Mouse (Mus musculus): ENCODE measurements around the gene Palmd.
A peak's percentile ranks its signal among the peaks of the same experiment; 100 is the strongest.

Palmd gene

DNA sequence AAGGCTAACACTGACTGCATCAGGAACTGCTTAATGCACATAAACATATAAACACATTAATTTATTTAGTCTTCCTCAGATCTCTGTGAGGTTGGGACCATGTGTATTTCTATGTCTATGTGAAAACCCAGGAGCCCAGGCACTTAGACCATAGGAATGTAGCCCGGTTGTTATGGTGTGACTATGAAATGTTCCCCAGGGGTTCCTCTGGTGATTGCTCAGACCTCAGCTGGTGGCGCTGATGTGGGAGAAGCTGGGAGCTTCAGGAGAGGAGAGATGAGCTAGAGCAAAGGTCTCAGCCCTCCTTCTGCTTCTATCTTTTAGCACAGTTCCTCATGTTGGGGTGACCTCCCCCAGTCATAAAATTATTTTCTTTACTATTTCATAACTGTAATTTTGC, 8.4 kb downstream of the Palmd start:
- no peak for DNase-seq (ENCODE audit: low spot score)

DNA sequence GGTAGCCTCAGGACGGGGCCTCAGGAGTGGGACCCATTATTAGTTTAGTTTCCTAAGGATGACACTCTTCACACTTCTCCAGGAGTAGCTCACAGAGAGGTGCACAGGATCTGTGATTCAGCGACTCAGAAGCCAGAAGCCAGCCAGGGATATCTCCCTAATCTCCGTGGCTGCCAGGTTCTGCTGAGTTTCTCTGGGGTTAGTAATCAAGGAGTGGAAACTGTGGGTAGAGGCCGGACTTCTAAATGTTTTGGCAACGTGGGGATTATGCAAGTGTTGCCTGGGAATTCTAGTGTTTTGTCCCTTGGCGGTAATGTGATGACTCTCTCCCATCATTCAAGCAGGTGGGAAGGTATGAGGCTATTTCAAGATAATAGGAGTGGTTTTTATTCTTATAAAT, 13.7 kb downstream of the Palmd start:
- DNase-seq (ENCODE audit: low spot score): no peak

DNA sequence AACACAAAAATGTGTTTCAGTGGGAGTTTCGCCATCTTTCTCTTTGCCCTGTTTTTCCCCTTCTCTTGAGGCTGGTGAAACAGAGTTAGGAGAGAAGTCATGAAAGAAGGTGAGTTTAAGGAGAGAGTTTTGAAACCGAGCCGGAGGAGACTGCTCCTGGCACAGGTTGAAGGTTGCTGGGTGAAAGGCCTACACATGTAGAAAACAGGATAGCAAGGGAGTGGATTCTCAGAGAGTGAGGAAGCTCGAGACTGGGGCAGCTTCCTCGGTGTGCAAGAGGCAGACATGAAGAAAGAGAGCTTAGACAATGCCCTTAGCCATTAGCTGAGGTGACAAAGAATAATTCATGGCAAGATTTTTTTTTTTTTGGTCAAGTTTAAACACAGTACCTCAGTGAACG, 15.4 kb downstream of the Palmd start:
- no peak for DNase-seq (ENCODE audit: low spot score)

DNA sequence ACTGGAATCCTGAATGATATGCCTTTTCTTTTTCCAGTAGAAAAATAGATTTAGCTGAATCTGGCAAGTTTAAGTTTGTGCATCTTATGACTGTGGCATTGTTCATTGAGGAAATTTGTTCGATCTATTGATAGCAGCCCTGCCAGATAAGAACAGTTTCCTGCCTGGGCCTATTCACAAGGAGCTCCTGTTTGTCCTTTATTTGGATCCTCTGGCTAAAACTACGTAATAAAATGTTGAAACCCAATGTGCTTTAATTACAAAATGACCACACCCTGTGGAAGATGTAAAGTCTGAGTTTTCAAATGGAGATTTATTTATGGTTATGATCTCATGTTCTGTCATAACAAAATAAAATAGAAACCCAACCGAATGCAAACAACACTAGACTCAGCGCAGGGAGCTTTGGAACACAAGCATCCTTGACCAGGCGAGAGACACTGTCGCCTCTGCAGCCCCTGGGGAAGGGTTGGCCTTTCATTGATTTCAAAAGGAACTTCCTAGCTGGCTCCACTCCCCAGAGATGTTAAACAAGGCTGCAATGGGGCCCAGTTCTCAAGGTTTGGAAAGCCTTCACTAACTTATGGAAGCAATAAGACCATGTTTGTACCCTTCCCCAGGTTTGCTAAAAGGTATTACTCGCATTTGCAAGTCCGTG, 16.4 kb downstream of the Palmd start:
- no peak for DNase-seq (ENCODE audit: low spot score)

DNA sequence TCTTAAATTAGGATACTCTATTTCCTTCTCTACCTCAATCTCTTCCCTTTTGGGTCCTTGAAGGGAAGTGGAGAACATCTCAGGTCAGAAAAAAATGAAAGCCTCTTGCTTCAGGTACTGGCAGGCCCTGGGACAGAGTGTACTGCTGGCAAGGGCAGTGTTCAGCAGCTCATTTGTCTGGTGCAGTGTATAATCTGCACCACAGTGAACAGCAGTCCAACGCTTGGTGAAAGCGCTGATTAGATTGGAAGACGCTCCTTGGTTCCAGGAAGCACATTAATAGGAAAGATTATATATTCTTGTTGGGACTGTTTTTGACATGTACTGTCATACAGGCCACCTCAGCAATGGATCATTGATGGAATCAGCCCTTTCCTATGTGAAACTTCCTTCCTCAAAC, 17.3 kb downstream of the Palmd start:
- DNase-seq (ENCODE audit: low spot score): no peak

DNA sequence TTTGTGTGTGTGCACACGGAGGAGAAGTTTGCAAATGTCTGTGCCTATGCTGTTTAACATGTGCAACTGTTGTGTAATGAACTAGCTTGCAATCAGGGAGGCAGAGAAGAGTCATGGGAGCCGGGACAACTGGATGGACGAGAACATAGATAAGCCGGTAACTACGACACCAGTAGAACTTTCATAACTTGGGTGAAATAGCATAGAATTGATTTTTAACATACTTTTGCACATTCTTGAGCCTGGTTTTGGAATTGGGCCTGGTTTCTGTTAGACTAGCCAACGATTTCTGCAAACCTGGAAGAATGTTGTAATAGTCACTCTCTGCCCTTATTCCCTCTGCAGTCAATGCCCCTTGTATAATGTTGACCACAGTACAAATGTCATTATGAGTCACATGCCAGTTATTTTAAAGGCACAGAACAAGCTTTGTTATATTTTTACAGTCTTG, 18.1 kb downstream of the Palmd start:
- DNase-seq (ENCODE audit: low spot score): no peak

- no peak for DNase-seq (ENCODE audit: low spot score)
These were observed 22.3 kb downstream of the Palmd start for GRCm38 (mm10) chr3:116946476-116946875.

GRCm38 (mm10) chr3:116943422-116943821, 25.4 kb downstream of the Palmd start:
- DNase-seq (ENCODE audit: low spot score): no peak

- no peak for DNase-seq (ENCODE audit: low spot score)
These were observed 26.0 kb downstream of the Palmd start for GRCm38 (mm10) chr3:116942751-116943150.

DNA sequence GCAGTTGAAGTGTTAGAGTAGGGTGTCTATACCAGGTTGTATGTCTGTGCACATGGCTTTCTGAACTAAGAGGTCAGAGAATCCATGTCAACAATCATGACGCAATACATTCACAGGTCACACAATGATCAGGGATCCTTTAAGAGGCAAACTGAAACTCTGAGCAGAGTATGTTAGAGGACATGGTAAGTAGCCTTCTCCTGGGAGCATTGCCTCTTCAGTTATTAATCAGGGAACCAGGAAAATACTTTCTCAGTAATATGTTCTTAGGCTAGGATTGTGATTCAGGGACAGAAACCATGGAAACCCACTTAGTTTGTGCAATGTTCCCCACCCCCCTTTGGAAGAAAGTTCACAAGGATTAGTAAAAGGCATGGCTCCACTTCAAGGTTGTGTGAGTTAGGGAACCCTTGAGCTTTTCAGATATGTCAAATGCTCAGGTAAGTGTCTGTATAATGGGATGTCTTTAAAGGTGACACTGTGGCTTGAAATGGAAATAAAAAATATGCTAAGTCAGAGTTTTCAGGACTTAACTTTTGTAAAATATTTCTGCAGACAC, 27.1 kb downstream of the Palmd start:
- no peak for DNase-seq (ENCODE audit: low spot score)

DNA sequence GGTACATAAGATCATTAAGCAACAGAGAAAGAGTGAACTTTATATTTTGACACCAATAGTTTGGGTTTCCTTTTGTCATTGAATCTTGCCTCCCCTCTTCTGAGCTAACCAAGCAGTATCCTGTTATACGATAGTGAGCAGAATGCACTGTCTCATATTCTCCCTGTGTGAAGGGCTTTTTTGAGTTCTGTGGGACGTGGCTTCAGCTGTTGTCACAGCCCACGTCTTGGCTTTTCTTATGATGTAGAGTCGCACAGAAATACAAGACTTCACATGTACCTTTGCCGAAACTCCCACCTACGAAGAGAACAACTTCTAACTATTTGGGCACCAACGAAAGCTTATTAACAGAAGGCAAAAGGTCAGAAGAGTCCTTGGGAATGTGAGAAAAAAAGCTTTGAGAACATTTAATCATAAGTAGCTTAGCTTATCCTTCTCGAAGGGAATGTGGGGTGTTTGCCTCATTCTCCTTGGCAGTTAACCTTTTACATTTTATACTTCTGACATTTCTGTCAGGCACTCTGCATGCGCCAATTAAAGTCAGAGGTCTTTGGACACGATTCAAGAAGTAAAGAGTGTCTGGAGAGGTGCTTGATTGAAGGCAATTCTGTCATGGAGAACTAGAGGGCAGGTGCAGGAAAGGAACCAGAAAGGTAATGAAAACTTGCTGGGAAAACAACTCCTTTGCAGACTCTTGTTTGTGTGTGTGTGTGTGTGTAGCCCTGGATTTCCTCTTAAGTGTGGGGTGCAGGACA, 27.8 kb downstream of the Palmd start:
- DNase-seq (ENCODE audit: low spot score): no peak

- no peak for DNase-seq (ENCODE audit: low spot score)
These were observed 31.7 kb downstream of the Palmd start for GRCm38 (mm10) chr3:116936934-116937691.

GRCm38 (mm10) chr3:116933158-116933557, 35.6 kb downstream of the Palmd start:
- no peak for DNase-seq (ENCODE audit: low spot score)

DNA sequence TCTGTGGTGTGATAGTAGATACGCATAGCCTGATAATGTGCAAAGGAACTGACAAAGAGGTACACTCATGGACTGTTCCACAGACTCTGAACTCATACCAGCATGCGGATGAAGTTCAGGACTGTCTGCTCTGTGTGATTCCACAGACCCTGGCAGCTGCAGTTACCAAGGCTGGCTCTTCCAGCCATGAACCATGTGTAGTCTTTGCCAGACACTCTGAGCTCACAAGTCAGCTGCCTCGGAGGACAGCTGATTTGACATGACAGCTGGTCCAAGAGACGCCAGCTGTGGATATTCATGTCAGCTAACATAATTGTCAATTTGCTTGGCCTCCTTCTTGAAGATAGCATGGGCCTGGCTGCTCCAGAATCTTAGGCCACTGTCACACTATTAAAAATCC, 39.8 kb downstream of the Palmd start:
- DNase-seq (ENCODE audit: low spot score): no peak

DNA sequence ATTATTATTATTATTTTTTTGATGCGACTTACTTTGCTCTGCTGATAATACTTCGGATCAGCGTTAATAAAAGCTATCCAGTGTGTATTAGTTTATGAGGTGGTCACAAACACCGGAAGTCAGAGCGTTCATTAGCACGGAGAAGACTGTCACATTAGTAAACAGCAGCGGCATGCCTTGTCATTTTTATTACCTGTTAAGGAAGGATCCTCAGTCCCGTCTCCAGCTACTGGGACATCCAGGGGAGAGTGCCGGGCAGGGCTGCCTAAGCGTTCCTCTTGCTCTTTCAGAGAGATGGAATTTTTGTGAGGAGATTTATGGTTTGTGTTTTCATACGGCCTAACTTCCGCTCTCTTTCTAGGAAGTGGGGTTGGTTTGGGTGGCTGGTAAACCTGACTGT, 45.7 kb downstream of the Palmd start:
- no peak for DNase-seq (ENCODE audit: low spot score)

DNA sequence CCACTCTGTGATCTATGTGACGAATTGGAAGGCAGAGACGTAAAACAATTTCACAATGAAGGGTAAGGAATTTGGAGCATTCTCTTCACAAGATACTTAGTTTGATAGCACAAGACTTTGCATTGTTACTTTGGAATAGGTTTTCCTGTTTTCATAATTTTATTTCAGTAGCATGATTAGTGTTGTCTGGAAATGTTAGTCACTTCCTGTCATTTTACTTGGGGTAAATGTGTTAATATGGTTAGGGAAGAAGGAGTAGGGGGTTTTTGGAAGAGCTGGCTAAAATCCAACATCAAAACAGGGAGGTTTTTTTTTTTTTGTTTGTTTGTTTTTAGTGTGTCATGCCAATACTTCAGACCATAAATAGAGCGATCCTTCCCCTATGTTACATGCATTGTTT, 47.3 kb downstream of the Palmd start:
- DNase-seq (ENCODE audit: low spot score): no peak

DNA sequence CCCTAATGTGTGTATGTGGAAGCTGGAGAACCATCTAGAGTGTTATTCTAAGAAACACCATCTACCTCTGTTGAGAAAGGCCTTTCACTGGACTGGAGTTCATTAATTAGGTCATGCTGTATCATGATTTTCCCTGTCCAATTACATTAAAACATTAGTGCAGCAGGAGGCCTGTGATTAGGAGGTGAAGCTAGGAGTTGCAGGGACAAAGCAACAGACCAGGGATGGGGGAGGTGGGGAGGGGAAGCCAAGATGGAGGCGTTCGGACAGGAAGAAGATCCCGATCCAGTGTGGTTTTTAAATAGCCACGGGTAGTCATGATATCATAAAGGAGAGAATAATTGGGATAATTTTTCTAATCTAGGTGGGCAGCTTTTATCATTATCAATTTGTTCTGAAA, 51.8 kb downstream of the Palmd start:
- no peak for DNase-seq (ENCODE audit: low spot score)

DNA sequence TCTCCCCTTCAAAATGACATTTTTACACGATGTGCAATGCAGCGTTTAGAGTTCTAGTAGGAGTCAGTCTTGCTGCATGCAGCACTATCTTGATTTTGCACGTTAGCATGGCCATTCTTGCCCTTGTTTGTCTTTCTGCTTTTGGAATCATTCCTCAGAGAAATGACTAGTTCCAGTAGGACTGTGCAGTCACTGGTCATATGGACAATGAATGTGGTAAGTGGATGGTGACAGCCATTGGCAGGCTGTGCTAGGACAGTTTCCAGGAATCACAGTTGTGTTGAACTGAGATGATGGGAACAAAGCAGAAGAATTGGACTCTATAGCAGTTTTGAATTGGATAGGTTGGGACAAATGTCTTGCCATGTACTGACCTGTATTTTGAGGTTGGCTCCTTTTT, 53.9 kb downstream of the Palmd start:
- DNase-seq (ENCODE audit: low spot score): no peak

GRCm38 (mm10) chr3:116914374-116914773, 54.4 kb downstream of the Palmd start:
- no peak for DNase-seq (ENCODE audit: low spot score)

DNA sequence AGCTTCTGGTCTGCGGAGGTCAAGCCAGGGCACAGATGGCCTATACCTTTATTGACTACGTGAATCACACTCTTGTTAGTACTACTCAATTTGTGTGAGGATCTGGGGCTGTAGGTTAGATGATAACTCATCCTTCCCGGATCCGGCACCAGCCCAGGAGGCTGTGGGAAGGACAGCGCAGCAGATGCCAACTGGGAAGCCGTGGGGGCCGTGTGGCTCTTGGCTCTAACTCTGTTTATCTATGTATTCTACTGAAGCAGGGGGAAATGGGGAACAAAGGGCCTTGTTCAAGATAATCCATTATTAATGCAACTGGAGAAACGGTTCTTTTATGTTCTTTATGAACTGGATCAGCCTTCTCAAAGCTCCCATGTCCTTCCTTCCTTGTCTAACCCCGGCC, 62.2 kb downstream of the Palmd start:
- DNase-seq (ENCODE audit: low spot score): no peak

GRCm38 (mm10) chr3:116905898-116906297, 62.9 kb downstream of the Palmd start:
- DNase-seq (ENCODE audit: low spot score): no peak

GRCm38 (mm10) chr3:116904158-116904557, 64.6 kb downstream of the Palmd start:
- DNase-seq (ENCODE audit: low spot score): peak; percentile 61

- no peak for DNase-seq (ENCODE audit: low spot score)
These were observed 75.9 kb downstream of the Palmd start for GRCm38 (mm10) chr3:116892872-116893271.
